Mouse (Mus musculus) layer of hippocampus, adult 9-10 months (tissue): ENCODE data around the gene Gm19684.
"Not testable (repeated sequence)": the region's sequence is repeated elsewhere in the genome, so short reads cannot be mapped to it uniquely, and the experiment has no call there.

Experiments used
- DNase-seq: peaks from one replicate; pipeline ENCODE4 v3.0.0; 2022; ENCODE audit warnings: low spot score

Gene Gm19684

DNA sequence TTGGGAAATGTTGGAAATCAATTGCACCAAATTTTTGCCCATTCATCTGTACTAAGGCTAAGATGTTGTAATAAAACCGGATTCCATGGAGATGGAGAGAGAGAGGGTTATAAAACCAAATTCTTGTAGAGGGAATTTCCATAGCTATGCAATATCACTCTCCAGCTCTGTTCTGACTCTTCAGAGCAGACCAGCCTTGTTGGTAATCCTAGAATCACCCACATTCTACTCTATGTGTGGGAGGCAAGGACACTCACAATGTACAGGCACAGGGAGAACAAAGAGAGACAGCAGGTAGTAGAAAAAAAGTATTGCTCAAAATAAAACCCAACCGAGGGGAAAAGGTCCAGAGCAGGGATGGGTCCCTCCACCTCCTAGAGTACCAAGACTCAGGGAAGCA is 54.7 kb downstream of the Gm19684 start:
- DNase-seq = not testable (repeated sequence)

DNA sequence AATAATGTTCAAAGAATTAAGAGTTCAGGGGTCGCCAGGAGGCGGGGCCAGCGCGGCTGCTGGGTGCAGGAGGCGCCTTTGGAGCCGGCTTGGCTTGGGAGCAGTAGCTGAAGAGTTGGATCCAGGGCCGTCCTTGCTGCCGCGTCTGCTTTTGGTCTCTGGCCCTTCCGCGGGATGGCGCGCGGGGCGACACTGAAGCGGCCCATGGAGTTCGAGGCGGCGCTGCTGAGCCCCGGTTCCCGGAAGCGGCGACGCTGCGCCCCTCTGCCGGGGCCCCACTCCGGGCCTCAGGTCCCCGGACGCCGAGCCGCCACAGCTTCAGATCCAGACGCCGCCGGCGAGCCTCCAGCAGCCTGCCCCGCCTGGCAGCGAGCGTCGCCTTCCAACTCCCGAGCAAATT is 57.5 kb downstream of the Gm19684 start:
- not testable (repeated sequence) for DNase-seq
